Mouse (Mus musculus) 416B (cell line): Measurements from ENCODE around the gene Olfr26.
"Not testable (repeated sequence)": the region's sequence is repeated elsewhere in the genome, so short reads cannot be mapped to it uniquely, and the experiment has no call there.

Experiments
- DNase-seq: peaks from one replicate; pipeline ENCODE4 v3.0.0; 2011; ENCODE audit warnings: low read depth

The Olfr26 gene

GRCm38 (mm10) chr9:38854760-38855159 is at the start of gene Olfr26:
TSS of gene Olfr26 (plus strand) at chr9:38855060.
- no peak for DNase-seq

- DNase-seq = peak; percentile 55
These were observed 49.2 kb upstream of the Olfr26 start for GRCm38 (mm10) chr9:38805696-38806095.

- no peak for DNase-seq
These were observed 40.5 kb upstream of the Olfr26 start, which contains the start of gene Olfr922 for GRCm38 (mm10) chr9:38814314-38814713. TSS of gene Olfr922 (plus strand) at chr9:38814614.

- DNase-seq = no peak
These were observed 39.3 kb upstream of the Olfr26 start for GRCm38 (mm10) chr9:38815458-38815986.

GRCm38 (mm10) chr9:38826245-38826644 is 28.6 kb upstream of the Olfr26 start, which contains the start of gene Olfr923:
TSS of gene Olfr923 (plus strand) at chr9:38826545.
- no peak for DNase-seq

GRCm38 (mm10) chr9:38833027-38833426 is 21.8 kb upstream of the Olfr26 start:
- DNase-seq = no peak

- no peak for DNase-seq
These were observed 10.7 kb upstream of the Olfr26 start, which contains the start of gene Olfr924 for GRCm38 (mm10) chr9:38844149-38844548. TSS of gene Olfr924 (plus strand) at chr9:38844449.

GRCm38 (mm10) chr9:38874880-38875279 is 20.0 kb downstream of the Olfr26 start:
- DNase-seq = not testable (repeated sequence)

GRCm38 (mm10) chr9:38876826-38877225 is 22.0 kb downstream of the Olfr26 start, which contains the start of gene Olfr926:
TSS of gene Olfr926 (plus strand) at chr9:38877126.
- no peak for DNase-seq
